Mouse (Mus musculus): Measurements from ENCODE around the gene Mylk. TPM values are rescaled to one million over a fixed set of nuclear protein-coding genes. Genes with fewer than 3 reads are reported as not detected.
"Not testable (repeated sequence)": the region's sequence is repeated elsewhere in the genome, so short reads cannot be mapped to it uniquely, and the experiment has no call there.

Mylk gene
- total RNA-seq, 2 experiments from 2014 or later, result 18.8 to 28.6 TPM

- DNase-seq, result no peak
Measured at GRCm38 (mm10) chr16:34770127-34770526, 25.1 kb downstream of the Mylk start.

DNA sequence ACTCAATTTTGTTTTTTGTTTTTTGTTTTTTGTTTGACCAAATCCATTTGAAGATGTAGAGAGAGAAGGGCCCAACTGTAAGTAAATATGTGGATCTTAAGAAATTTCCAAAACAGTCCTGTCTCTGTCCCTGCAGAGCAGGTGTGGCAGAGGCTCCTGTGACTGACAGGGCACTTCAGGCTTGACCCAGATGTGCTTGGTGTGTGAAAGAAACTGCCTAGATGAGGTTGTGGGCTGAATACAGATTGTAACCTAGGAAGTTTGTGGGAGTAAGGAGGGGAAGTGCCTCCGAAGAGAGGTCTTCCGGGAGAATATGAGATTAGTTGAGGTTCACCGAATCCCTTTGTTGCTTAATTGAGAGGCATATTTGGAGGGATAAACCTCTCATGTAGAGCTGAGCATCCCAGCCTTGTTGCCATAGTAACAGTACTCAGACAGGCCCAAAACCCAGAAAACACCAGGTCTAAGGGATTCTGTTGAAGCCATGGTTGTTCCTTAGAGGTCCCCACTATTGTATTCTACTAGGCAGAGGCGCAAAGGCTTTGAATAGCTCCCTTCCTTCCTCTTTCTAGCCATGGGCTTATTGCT, 27.5 kb downstream of the Mylk start:
- DNase-seq, result no peak

DNA sequence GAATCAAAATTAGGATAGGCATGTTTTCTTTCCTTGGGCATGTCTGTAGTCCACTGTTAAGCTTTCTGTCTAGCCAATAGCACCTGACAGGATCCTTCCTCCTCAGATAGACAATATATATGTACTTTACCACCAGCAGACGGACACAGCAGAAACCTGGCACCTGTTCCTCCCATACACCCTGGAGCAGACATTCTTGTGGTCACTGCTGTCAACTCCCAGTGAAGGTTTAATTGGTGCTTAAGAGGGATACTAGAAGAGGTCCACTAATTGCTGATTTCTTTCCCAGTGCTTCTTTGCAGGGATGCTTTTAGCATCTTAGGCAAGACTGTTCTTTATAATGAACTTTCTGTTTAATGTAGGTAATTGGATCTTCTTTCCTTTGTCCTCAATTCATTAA, 37.4 kb downstream of the Mylk start:
- DNase-seq, result no peak

DNA sequence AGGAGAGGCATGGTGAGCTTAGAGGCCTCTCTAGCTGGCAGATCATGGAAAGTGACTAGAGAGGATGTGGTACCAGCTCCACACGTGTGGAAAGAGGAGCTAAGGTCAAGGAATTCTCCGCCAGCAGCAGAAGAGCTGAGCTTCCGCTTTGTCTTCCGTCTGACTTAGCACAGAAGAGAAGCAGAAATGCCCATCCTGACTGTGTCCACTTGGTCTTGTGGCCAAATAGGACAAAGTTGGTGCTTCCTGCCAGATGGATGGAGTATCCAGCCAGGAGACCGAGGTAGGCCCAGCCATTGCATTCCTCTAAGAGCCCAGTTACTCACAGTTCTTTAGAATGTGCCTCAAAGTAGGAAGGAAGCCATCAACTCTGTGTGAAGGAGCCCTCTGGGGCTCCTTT, 38.5 kb downstream of the Mylk start:
- DNase-seq, result no peak

- DNase-seq, result no peak
Measured at GRCm38 (mm10) chr16:34784675-34785074, 39.7 kb downstream of the Mylk start.

- no peak for DNase-seq
Measured at GRCm38 (mm10) chr16:34792555-34792954, 47.5 kb downstream of the Mylk start.

GRCm38 (mm10) chr16:34793000-34793399, 48.0 kb downstream of the Mylk start:
- DNase-seq, result no peak

GRCm38 (mm10) chr16:34801222-34801621, 56.2 kb downstream of the Mylk start:
- DNase-seq, result no peak

GRCm38 (mm10) chr16:34804286-34805010, 59.4 kb downstream of the Mylk start:
- DNase-seq, result no peak

GRCm38 (mm10) chr16:34806883-34807767, 62.1 kb downstream of the Mylk start:
- DNase-seq, result peak; percentile 71

- no peak for DNase-seq
Measured at GRCm38 (mm10) chr16:34807768-34808275, 62.8 kb downstream of the Mylk start.

- DNase-seq, result no peak
Measured at GRCm38 (mm10) chr16:34812165-34812564, 67.2 kb downstream of the Mylk start.

DNA sequence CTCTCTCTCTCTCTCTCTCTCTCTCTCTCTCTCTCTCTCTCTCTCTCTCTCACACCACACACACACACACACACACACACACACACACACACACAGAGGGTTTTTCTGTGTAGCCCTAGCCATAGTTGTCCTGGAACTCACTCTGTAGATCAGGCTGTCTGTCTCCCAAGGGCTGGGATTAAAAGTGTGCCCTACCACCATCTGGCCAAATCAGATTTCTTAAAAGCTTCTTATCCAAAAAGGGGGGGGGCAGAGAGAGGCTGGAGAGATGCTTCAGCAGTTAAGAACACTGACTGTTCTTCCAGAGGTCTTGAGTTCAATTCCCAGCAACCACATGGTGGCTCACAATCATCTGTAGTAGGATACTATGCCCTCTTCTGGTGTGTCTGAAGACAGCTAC, 68.2 kb downstream of the Mylk start:
- not testable (repeated sequence) for DNase-seq

- no peak for DNase-seq
Measured at GRCm38 (mm10) chr16:34813570-34813969, 68.6 kb downstream of the Mylk start.

GRCm38 (mm10) chr16:34814612-34815011, 69.6 kb downstream of the Mylk start:
- no peak for DNase-seq

GRCm38 (mm10) chr16:34816548-34816947, 71.5 kb downstream of the Mylk start:
- no peak for DNase-seq

- no peak for DNase-seq
Measured at GRCm38 (mm10) chr16:34825111-34825744, 80.2 kb downstream of the Mylk start.

DNA sequence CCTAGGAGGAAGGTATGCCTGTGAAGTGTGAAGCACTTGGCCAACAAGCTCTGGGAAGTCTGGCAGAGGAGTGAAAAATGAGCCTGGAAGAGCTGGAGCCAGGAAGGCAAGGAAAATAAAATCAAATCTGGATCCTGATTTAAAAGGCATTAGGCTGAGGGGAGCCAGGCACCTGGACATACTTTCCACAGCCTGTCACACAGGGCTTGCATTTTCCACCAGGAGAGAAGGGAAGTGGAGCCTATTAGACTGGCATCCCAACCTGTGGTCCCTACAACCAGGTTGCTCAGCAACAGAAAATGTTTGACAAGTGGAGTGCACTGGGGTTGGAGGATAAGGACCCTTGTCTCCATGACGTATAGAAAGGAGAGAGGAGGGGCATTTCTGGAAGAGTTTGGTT, 89.5 kb downstream of the Mylk start:
- peak; percentile 14 for DNase-seq

GRCm38 (mm10) chr16:34839004-34839703, 94.1 kb downstream of the Mylk start:
- DNase-seq, result no peak

DNA sequence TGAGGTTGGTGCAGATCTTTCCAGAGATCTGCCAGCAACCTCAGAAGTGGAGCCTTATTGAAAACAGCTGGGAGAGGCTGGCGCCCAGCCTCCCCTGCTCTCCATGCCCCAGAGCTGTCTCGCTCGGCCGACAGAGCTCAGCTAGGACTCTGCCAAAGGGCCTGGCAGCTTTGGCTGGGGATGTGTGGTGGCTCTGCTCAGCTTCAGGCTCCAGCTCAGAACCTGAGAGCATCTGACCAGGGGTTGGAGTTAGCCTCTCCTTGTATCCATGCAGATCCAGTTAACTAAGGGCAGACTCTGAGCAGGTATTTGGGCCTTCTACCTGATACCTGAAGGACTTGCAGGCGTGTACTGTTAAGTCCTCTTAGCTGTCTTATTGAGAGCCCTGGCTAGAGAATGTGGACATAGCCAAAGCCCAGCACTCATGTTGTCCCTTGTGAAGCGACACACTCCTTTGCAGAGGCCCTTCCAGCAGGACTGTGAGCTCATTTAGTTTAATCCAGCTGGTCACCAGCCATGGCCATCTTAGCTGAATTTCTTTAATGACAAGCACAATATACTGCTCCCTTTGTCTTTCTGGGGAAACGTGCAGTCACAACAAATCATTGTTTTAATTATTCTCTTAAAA, 94.8 kb downstream of the Mylk start:
- DNase-seq, result peak; percentile 69

DNA sequence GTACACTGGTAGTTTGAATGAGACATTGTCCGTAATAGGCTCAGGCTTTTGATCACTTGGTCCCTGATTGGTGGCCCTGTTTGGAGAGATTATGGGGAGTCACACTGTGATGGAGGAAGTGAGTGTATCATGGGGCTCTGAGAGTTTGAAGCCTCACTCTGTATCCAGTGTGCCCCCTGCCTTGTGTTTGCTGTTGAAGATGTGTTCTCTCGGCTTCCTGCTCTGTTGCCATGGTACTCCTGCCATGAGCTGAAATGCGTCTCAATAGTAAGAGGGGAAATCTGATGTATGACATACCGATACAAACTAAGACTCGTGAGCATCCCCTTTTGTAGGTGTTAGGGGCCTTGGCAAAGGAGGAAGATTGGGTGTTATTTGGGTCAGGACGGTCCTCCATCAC, 99.8 kb downstream of the Mylk start:
- no peak for DNase-seq
